Mouse (Mus musculus) heart, embryonic 11.5 days (tissue): ENCODE results near the gene Osbpl9. TPM values are rescaled to one million over a fixed set of nuclear protein-coding genes. Genes with fewer than 3 reads are reported as not detected.

Experiments
- ATAC-seq: fragments of 200-750 bp; cut with Nextera tagmentation; replicated peaks from 2 replicates; pipeline ENCODE4 v1.8.0; 2017; ENCODE audit warnings: moderate library complexity; ENCODE audit not compliant: insufficient number of reproducible peaks, low FRiP score, low TSS enrichment
- H3K27ac ChIP-seq: fragments of 300-500 bp; sonication (generic); 2 replicates; pipeline ENCODE4 v1.5.1; 2014; ENCODE audit warnings: mild to moderate bottlenecking, low read depth, low read length
- H3K27me3 ChIP-seq: fragments of 300-500 bp; sonication (generic); 2 replicates; pipeline ENCODE4 v1.6.1; 2014; ENCODE audit warnings: mild to moderate bottlenecking, low read length, mixed read lengths; ENCODE audit not compliant: control insufficient read depth, insufficient read depth
- H3K36me3 ChIP-seq: fragments of 300-500 bp; sonication (generic); 2 replicates; pipeline ENCODE4 v1.6.1; 2014; ENCODE audit warnings: mild to moderate bottlenecking, low read length, moderate library complexity, mixed read lengths; ENCODE audit not compliant: control insufficient read depth, insufficient read depth
- H3K4me1 ChIP-seq: fragments of 300-500 bp; sonication (generic); 2 replicates; pipeline ENCODE4 v1.6.1; 2014; ENCODE audit warnings: low read length; ENCODE audit not compliant: control insufficient read depth, insufficient read depth
- H3K4me2 ChIP-seq: fragments of 300-500 bp; sonication (generic); 2 replicates; pipeline ENCODE4 v1.6.1; 2014; ENCODE audit warnings: mild to moderate bottlenecking, moderate library complexity
- H3K4me3 ChIP-seq: fragments of 300-500 bp; sonication (generic); 2 replicates; pipeline ENCODE4 v1.5.1; 2014; ENCODE audit warnings: low read depth, low read length
- H3K9ac ChIP-seq: fragments of 300-500 bp; sonication (generic); 2 replicates; pipeline ENCODE4 v1.6.1; 2014; ENCODE audit warnings: mild to moderate bottlenecking, low read depth, low read length, moderate library complexity
- H3K9me3 ChIP-seq: fragments of 300-500 bp; sonication (generic); replicated peaks from 2 replicates; pipeline ENCODE4 v1.6.1; 2016; ENCODE audit warnings: low read length; ENCODE audit not compliant: control insufficient read depth
- WGBS: fragments of 180-500 bp; shearing (Covaris S2); extraction: QIAGEN DNeasy Blood & Tissue Kit; methylation state at CpG from one replicate; pipeline ENCODE4 v1.1.7; 2014; ENCODE audit not compliant: insufficient replicate concordance; 5-methylcytosine and 5-hydroxymethylcytosine counted together
- polyA plus RNA-seq: library from polyadenylated mRNA; unstranded; fragments of >200 nt; fragmentation: Nextera tagmentation; extraction: Ambion mirVana; gene quantifications from 2 replicates; pipeline ENCODE4 v1.2.1, GENCODE M21; 2014

Osbpl9 gene
- polyA plus RNA-seq, 1 experiment from 2014 or later = 46.2 TPM

DNA sequence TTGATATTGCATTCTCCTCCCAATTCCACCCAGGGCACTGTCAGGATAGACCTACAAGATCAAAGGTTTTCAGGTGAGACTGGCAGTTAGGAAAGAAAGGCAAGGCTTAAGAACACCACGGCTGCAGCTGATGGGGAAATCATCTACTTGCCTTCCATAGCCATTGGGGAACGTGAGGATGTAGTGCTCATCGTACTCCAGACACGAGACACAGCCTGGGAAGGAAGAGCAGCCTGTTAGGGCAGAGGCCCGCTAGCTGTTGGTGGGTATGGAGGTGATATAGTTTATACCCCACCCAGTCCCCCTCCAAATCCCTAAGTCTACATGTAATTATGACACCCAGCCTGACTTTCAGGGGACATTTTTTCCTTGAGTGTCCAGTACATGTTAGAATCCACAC, 136.4 kb downstream of the Osbpl9 start:
- H3K27me3 ChIP-seq = no peaks in the 10 kb centered on the region
- no peaks in the 10 kb centered on the region for H3K9me3 ChIP-seq
- H3K4me3 ChIP-seq = no peak overlapping the region
- no peak overlapping the region for H3K27ac ChIP-seq
- no peak overlapping the region for H3K9ac ChIP-seq
- no peaks in the 10 kb centered on the region for H3K4me1 ChIP-seq
- H3K36me3 ChIP-seq = peaks cover 35% of the 10 kb centered on the region
- WGBS = 89% methylated on average over 5 of the region's 5 CpGs
- H3K4me2 ChIP-seq = no peak overlapping the region
- ATAC-seq = no peak

- H3K9ac ChIP-seq = no peak overlapping the region
- no peaks in the 10 kb centered on the region for H3K4me1 ChIP-seq
- 86% methylated on average over 6 of the region's 6 CpGs for WGBS
- ATAC-seq = no peak
- no peaks in the 10 kb centered on the region for H3K9me3 ChIP-seq
- H3K36me3 ChIP-seq = peaks cover 43% of the 10 kb centered on the region
- H3K4me2 ChIP-seq = no peak overlapping the region
- H3K27me3 ChIP-seq = no peaks in the 10 kb centered on the region
- no peak overlapping the region for H3K27ac ChIP-seq
- H3K4me3 ChIP-seq = no peak overlapping the region
These were observed 137.1 kb downstream of the Osbpl9 start for GRCm38 (mm10) chr4:109064941-109065340.

- no peak overlapping the region for H3K4me2 ChIP-seq
- H3K9ac ChIP-seq = no peak overlapping the region
- H3K27me3 ChIP-seq = no peaks in the 10 kb centered on the region
- peaks cover 54% of the 10 kb centered on the region for H3K36me3 ChIP-seq
- ATAC-seq = no peak
- no peak overlapping the region for H3K4me3 ChIP-seq
- no peak overlapping the region for H3K27ac ChIP-seq
- WGBS = 92% methylated on average over 4 of the region's 4 CpGs
- H3K9me3 ChIP-seq = no peaks in the 10 kb centered on the region
- no peaks in the 10 kb centered on the region for H3K4me1 ChIP-seq
These were observed 142.7 kb downstream of the Osbpl9 start for GRCm38 (mm10) chr4:109059255-109059821.

- ATAC-seq = no peak
- no peak overlapping the region for H3K4me3 ChIP-seq
- no peak overlapping the region for H3K4me2 ChIP-seq
- no peaks in the 10 kb centered on the region for H3K4me1 ChIP-seq
- no peaks in the 10 kb centered on the region for H3K27me3 ChIP-seq
- 91% methylated on average over 8 of the region's 8 CpGs for WGBS
- H3K9ac ChIP-seq = no peak overlapping the region
- H3K27ac ChIP-seq = no peak overlapping the region
- no peaks in the 10 kb centered on the region for H3K9me3 ChIP-seq
- H3K36me3 ChIP-seq = peaks cover 46% of the 10 kb centered on the region
These were observed 144.4 kb downstream of the Osbpl9 start for GRCm38 (mm10) chr4:109057640-109058039.

DNA sequence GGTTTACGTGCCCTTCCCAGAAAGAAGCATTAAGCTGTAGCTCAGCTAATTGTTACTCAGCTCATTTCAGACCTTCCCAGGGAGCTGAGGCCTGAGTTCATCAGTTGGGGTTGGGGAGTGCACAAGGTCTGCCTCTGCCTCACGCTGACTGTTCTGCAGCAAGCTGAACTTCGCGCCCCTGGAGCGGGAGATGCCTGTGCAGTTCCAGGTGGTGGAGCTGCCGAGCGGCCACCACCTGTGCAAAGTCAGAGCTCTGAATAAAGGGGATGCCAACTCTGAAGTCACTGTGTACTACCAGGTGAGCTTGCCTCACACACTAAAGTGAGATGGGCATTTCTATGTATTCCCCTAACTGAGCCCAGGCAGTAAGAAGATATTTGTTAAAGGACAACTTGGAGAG, 145.7 kb downstream of the Osbpl9 start:
- WGBS = 84% methylated on average over 7 of the region's 7 CpGs
- H3K36me3 ChIP-seq = peaks cover 43% of the 10 kb centered on the region
- H3K27ac ChIP-seq = no peak overlapping the region
- no peak overlapping the region for H3K4me3 ChIP-seq
- no peak overlapping the region for H3K9ac ChIP-seq
- no peaks in the 10 kb centered on the region for H3K9me3 ChIP-seq
- no peaks in the 10 kb centered on the region for H3K4me1 ChIP-seq
- no peak for ATAC-seq
- H3K27me3 ChIP-seq = no peaks in the 10 kb centered on the region
- no peak overlapping the region for H3K4me2 ChIP-seq

- no peak overlapping the region for H3K4me3 ChIP-seq
- H3K9me3 ChIP-seq = no peaks in the 10 kb centered on the region
- no peak for ATAC-seq
- H3K4me2 ChIP-seq = no peak overlapping the region
- H3K9ac ChIP-seq = no peak overlapping the region
- no peak overlapping the region for H3K27ac ChIP-seq
- no peaks in the 10 kb centered on the region for H3K27me3 ChIP-seq
- peaks cover 35% of the 10 kb centered on the region for H3K36me3 ChIP-seq
- H3K4me1 ChIP-seq = no peaks in the 10 kb centered on the region
- 88% methylated on average over 9 of the region's 9 CpGs for WGBS
These were observed 148.1 kb downstream of the Osbpl9 start for GRCm38 (mm10) chr4:109054003-109054402.

- H3K36me3 ChIP-seq = peaks cover 21% of the 10 kb centered on the region
- H3K9ac ChIP-seq = no peak overlapping the region
- no peaks in the 10 kb centered on the region for H3K4me1 ChIP-seq
- no peak overlapping the region for H3K4me2 ChIP-seq
- 69% methylated on average over 1 of the region's 1 CpGs for WGBS
- no peaks in the 10 kb centered on the region for H3K27me3 ChIP-seq
- 0 out of 2 replicates have a peak overlapping the region, but pooled peaks have one; percentile 16 for H3K27ac ChIP-seq
- no peaks in the 10 kb centered on the region for H3K9me3 ChIP-seq
- ATAC-seq = no peak
- no peak overlapping the region for H3K4me3 ChIP-seq
These were observed 149.8 kb downstream of the Osbpl9 start for GRCm38 (mm10) chr4:109052282-109052681.

DNA sequence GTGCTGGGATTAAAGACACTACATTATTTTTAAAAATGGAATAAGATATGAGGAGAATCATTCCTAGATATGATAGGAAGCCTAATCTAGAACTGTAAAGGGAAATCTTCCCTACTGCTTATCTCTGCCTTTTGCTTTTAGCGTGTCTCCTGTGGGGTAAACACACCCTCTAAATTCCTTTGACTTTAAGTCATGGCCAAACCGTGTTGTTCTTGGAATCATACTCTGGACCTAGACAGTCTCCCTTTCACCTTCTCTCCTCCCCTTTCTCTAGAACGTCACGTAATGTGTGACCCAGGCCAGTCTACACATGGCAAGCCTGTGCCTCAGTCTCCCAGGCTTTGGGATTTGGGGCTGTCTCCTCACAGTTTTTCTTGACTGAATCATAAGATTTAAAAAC, 153.8 kb downstream of the Osbpl9 start:
- Histone ChIP-seq H3K9ac (no peak overlapping the region), H3K9me3 (no peaks in the 10 kb centered on the region), H3K4me3 (no peak overlapping the region), H3K27me3 (no peaks in the 10 kb centered on the region), H3K4me2 (no peak overlapping the region), H3K4me1 (no peaks in the 10 kb centered on the region), H3K36me3 (peaks cover 29% of the 10 kb centered on the region), H3K27ac (no peak overlapping the region)
- WGBS = 45% methylated on average over 4 of the region's 4 CpGs
- ATAC-seq = no peak

GRCm38 (mm10) chr4:109043756-109044155, 158.3 kb downstream of the Osbpl9 start:
- peaks cover 35% of the 10 kb centered on the region for H3K36me3 ChIP-seq
- WGBS = 81% methylated on average over 5 of the region's 5 CpGs
- H3K27me3 ChIP-seq = no peaks in the 10 kb centered on the region

More at GRCm38 (mm10) chr4:109043756-109044155, 158.3 kb downstream of the Osbpl9 start:
- no peak overlapping the region for H3K4me3 ChIP-seq
- no peak overlapping the region for H3K27ac ChIP-seq
- no peak overlapping the region for H3K4me2 ChIP-seq
- H3K4me1 ChIP-seq = 0 out of 2 replicates have a peak, but pooled peaks cover 2% of the 10 kb centered on the region
- no peak for ATAC-seq
- no peak overlapping the region for H3K9ac ChIP-seq
- no peaks in the 10 kb centered on the region for H3K9me3 ChIP-seq
